Mouse (Mus musculus) hindbrain, postnatal 0 days (tissue): Measurements from ENCODE around the gene Grin3b. TPM values are rescaled to one million over a fixed set of nuclear protein-coding genes. Genes with fewer than 3 reads are reported as not detected.
"Not testable (repeated sequence)": the region's sequence is repeated elsewhere in the genome, so short reads cannot be mapped to it uniquely, and the experiment has no call there.

Experiments
- ATAC-seq: fragments of 200-750 bp; cut with Nextera tagmentation; 2 replicates; pipeline ENCODE4 v1.8.0; 2017; ENCODE audit warnings: mild to moderate bottlenecking, moderate TSS enrichment, moderate library complexity
- DNase-seq: peaks from one replicate; pipeline ENCODE4 v3.0.0-alpha.2; 2015; ENCODE audit warnings: low spot score
- H3K27ac ChIP-seq: fragments of 300-500 bp; sonication (generic); 2 replicates; pipeline ENCODE4 v1.5.1; 2014; ENCODE audit warnings: mild to moderate bottlenecking
- H3K27me3 ChIP-seq: fragments of 300-500 bp; sonication (generic); 2 replicates; pipeline ENCODE4 v1.6.1; 2014; ENCODE audit warnings: low read length, mixed read lengths; ENCODE audit not compliant: insufficient read depth
- H3K36me3 ChIP-seq: fragments of 300-500 bp; sonication (generic); 2 replicates; pipeline ENCODE4 v1.6.1; 2014; ENCODE audit warnings: low read length, mixed read lengths; ENCODE audit not compliant: insufficient read depth
- H3K4me1 ChIP-seq: fragments of 300-500 bp; sonication (generic); 2 replicates; pipeline ENCODE4 v1.6.1; 2014; ENCODE audit warnings: antibody characterized with exemption, low read length, mixed read lengths; ENCODE audit not compliant: insufficient read depth
- H3K4me2 ChIP-seq: fragments of 300-500 bp; sonication (generic); 2 replicates; pipeline ENCODE4 v1.6.1; 2014; ENCODE audit warnings: low read depth, mild to moderate bottlenecking, low read length, moderate library complexity, mixed read lengths
- H3K4me3 ChIP-seq: fragments of 300-500 bp; sonication (generic); 2 replicates; pipeline ENCODE4 v1.5.1; 2014; ENCODE audit warnings: low read length
- H3K9ac ChIP-seq: fragments of 300-500 bp; sonication (generic); replicated peaks from 2 replicates; pipeline ENCODE4 v1.6.1; 2014; ENCODE audit warnings: mild to moderate bottlenecking, low read length, moderate library complexity, mixed read lengths
- H3K9me3 ChIP-seq: fragments of 300-500 bp; sonication (generic); 2 replicates; pipeline ENCODE4 v1.6.1; 2016; ENCODE audit warnings: low read length, mixed read lengths
- CTCF ChIP-seq: IDR thresholded peaks from 2 replicates; pipeline ENCODE4 v1.5.1; 2016; ENCODE audit warnings: antibody characterized with exemption, control low read depth, low read depth
- WGBS: fragments of 180-500 bp; shearing (Covaris S2); extraction: QIAGEN DNeasy Blood & Tissue Kit; methylation state at CpG from one replicate; pipeline ENCODE4 v1.1.7; 2014; 5-methylcytosine and 5-hydroxymethylcytosine counted together
- polyA plus RNA-seq: library from polyadenylated mRNA; unstranded; fragments of >200 nt; fragmentation: Nextera tagmentation; extraction: Ambion mirVana; gene quantifications from 2 replicates; pipeline ENCODE4 v1.2.1, GENCODE M21; 2015
- total RNA-seq: library from RNA; depleted of rRNA; stranded (reverse); fragments of >200 nt; gene quantifications from 2 replicates; pipeline ENCODE4 v1.2.3, GENCODE M21; 2014

The Grin3b gene
- total and polyA plus RNA-seq, 2 experiments from 2014 or later: 0.51 to 0.68 TPM

GRCm38 (mm10) chr10:79956643-79957154 is 13.8 kb upstream of the Grin3b start:
- DNase-seq: no peak
- no peak overlapping the region for H3K9ac ChIP-seq
- no peaks in the 10 kb centered on the region for H3K27me3 ChIP-seq
- WGBS: 20% methylated on average over 4 of the region's 4 CpGs
- no peak overlapping the region for H3K27ac ChIP-seq
- H3K9me3 ChIP-seq: no peaks in the 10 kb centered on the region
- peaks cover 9% of the 10 kb centered on the region for H3K36me3 ChIP-seq
- peaks cover 5% of the 10 kb centered on the region; the same call in 1 of the 2 replicates for H3K4me1 ChIP-seq
- ATAC-seq: no peak
- no peak for TF ChIP-seq CTCF
- no peak overlapping the region for H3K4me3 ChIP-seq
- H3K4me2 ChIP-seq: no peak overlapping the region

GRCm38 (mm10) chr10:79958140-79958816 is 12.2 kb upstream of the Grin3b start:
- Histone ChIP-seq H3K27ac (no peak overlapping the region), H3K9ac (no peak overlapping the region), H3K4me1 (peaks cover 5% of the 10 kb centered on the region; the same call in 1 of the 2 replicates), H3K4me2 (no peak overlapping the region), H3K27me3 (no peaks in the 10 kb centered on the region), H3K4me3 (no peak overlapping the region), H3K9me3 (no peaks in the 10 kb centered on the region), H3K36me3 (peaks cover under 1% of the 10 kb centered on the region; the same call in 1 of the 2 replicates)
- WGBS: 11% methylated on average over 21 of the region's 21 CpGs
- TF ChIP-seq CTCF: peak; percentile 92
- peak; percentile 61 for DNase-seq
- ATAC-seq: no peak

GRCm38 (mm10) chr10:79959412-79959811 is 11.1 kb upstream of the Grin3b start:
- H3K9me3 ChIP-seq, H3K27ac ChIP-seq, H3K36me3 ChIP-seq, DNase-seq, ATAC-seq, H3K27me3 ChIP-seq, H3K4me3 ChIP-seq, H3K9ac ChIP-seq, H3K4me1 ChIP-seq: not testable (repeated sequence)
- WGBS: 36% methylated on average over 10 of the region's 10 CpGs
- peak overlapping the region; percentile 73 for H3K4me2 ChIP-seq

GRCm38 (mm10) chr10:79959847-79960601 is 10.5 kb upstream of the Grin3b start, which contains the start of gene Wdr18:
Gene Wdr18 (plus strand): TSS chr10:79960152.
- H3K9me3 ChIP-seq: no peaks in the 10 kb centered on the region
- TF ChIP-seq CTCF: peak; percentile 99
- H3K4me1 ChIP-seq: peaks cover 5% of the 10 kb centered on the region; the same call in 1 of the 2 replicates
- DNase-seq (peak; percentile 99), ATAC-seq (peak; percentile 97)
- H3K4me2 ChIP-seq: peak within 1 kb of the TSS; percentile 73
- H3K27ac ChIP-seq: peak within 1 kb of the TSS; percentile 79
- H3K4me3 ChIP-seq: peak within 1 kb of the TSS; percentile 97
- no peaks in the 10 kb centered on the region for H3K27me3 ChIP-seq
- H3K9ac ChIP-seq: peak within 1 kb of the TSS; percentile 77
- peaks cover 13% of the 10 kb centered on the region; the same call in 1 of the 2 replicates for H3K36me3 ChIP-seq
- under 1% methylated on average over 61 of the region's 61 CpGs for WGBS

- no peak for TF ChIP-seq CTCF
- Histone ChIP-seq H3K4me2 (peak overlapping the region; percentile 73), H3K9ac (peak overlapping the region; percentile 77), H3K9me3 (no peaks in the 10 kb centered on the region), H3K36me3 (peaks cover 21% of the 10 kb centered on the region), H3K4me1 (peaks cover 5% of the 10 kb centered on the region; the same call in 1 of the 2 replicates), H3K27ac (peak overlapping the region; percentile 79; the same call in 1 of the 2 replicates), H3K27me3 (no peaks in the 10 kb centered on the region), H3K4me3 (peak overlapping the region; percentile 97)
- 20% methylated on average over 10 of the region's 10 CpGs for WGBS
- DNase-seq (no peak), ATAC-seq (no peak)
These were observed 9.7 kb upstream of the Grin3b start for GRCm38 (mm10) chr10:79960671-79961294.

GRCm38 (mm10) chr10:79964727-79965126 is 5.8 kb upstream of the Grin3b start:
- H3K4me1 ChIP-seq: peaks cover 8% of the 10 kb centered on the region

More at GRCm38 (mm10) chr10:79964727-79965126, 5.8 kb upstream of the Grin3b start:
- DNase-seq: no peak
- H3K36me3 ChIP-seq: peaks cover 41% of the 10 kb centered on the region
- TF ChIP-seq CTCF: no peak
- no peak overlapping the region for H3K4me2 ChIP-seq
- H3K4me3 ChIP-seq: no peak overlapping the region
- H3K27me3 ChIP-seq: no peaks in the 10 kb centered on the region
- no peak overlapping the region for H3K27ac ChIP-seq
- no peak for ATAC-seq
- WGBS: 98% methylated on average over 7 of the region's 7 CpGs
- no peaks in the 10 kb centered on the region for H3K9me3 ChIP-seq
- no peak overlapping the region for H3K9ac ChIP-seq
